ENCODE assay signal across 9 mouse cellular contexts in the genomic region with DNA sequence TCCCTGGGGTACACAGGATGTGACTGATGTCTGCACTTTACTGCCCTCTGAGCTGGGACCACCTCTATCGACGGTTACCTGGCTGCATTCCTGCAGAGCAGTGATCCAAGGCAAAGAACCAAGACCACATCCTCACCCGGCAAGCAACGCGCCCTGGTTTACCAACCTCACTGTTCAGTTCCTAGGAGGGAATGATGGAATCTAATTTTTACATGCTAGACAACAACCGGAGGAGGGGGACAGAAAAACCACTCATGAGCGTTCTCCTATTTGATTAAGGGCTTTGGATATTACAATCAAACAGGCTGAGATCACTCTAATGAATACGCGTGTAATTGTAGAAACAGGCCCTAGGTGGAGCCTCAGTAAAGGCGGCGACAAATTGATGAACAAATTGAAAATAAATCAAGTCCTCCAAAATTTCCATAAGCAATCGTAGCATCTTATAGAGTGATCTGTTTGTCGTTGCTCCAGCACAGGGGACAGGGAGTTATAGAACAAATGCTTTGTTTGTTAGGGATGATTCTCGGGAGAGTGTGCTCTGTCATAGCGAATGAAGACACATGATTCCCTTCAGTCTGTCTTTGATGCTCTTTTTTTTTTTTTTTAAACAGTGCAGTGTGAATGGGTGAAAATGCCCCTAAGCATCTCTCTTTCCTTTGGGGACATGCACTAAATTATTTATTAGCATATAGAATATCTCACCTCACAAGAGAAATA. TPM values are rescaled to one million over a fixed set of nuclear protein-coding genes. Genes with fewer than 3 reads are reported as not detected.
DNase-seq lines count a peak whose midpoint lies in the region; ATAC-seq lines count a peak whose summit lies in the region.
"Had no signal": no experiment of that assay in that cellular context is flagged by ENCODE, and none has a peak within 500 bp of the region (broad histone marks: within the 10 kb centered on the region; RNA-seq: fewer than 3 reads in every experiment).

No protein-coding gene starts in this region.

- no peak for DNase-seq in lung, postnatal 14 days
- DNase-seq in cerebellum, adult 18-20 months: peak; percentile 50 to 53
- peak; percentile 10 to 26 for DNase-seq in layer of hippocampus, postnatal 36 days
- DNase-seq in right cerebral cortex, postnatal 14 days: peak; percentile 6
- no peak for DNase-seq in spleen, postnatal 36 days (ENCODE audit: low spot score in 2 of 2)
- DNase-seq in ovary, postnatal 10 days (ENCODE audit: low spot score): no peak

- H3K9ac ChIP-seq in lung, embryonic 15.5 days: no peak overlapping the region
- no peak overlapping the region for H3K9ac ChIP-seq in hindbrain, embryonic 12.5 days
- H3K9ac ChIP-seq: heart, embryonic 15.5 days had no signal

- no peaks in the 10 kb centered on the region for H3K36me3 ChIP-seq in lung, embryonic 15.5 days
- H3K36me3 ChIP-seq in hindbrain, embryonic 12.5 days: no peaks in the 10 kb centered on the region
- H3K36me3 ChIP-seq: heart, embryonic 15.5 days had no signal

- no peak overlapping the region for H3K4me3 ChIP-seq in lung, embryonic 15.5 days
- H3K4me3 ChIP-seq in hindbrain, embryonic 12.5 days: no peak overlapping the region
- H3K4me3 ChIP-seq: heart, embryonic 15.5 days had no signal

- no peaks in the 10 kb centered on the region for H3K27me3 ChIP-seq in lung, embryonic 15.5 days
- H3K27me3 ChIP-seq in hindbrain, embryonic 12.5 days: no peaks in the 10 kb centered on the region
- H3K27me3 ChIP-seq: heart, embryonic 15.5 days had no signal

- no peak for ATAC-seq in lung, embryonic 15.5 days (ENCODE audit: borderline replicate concordance, extremely low read depth, low FRiP score, low TSS enrichment)
- ATAC-seq in hindbrain, embryonic 12.5 days (ENCODE audit: low FRiP score): peak; percentile 61

- H3K4me1 ChIP-seq in lung, embryonic 15.5 days: peaks cover 5% of the 10 kb centered on the region; the same call in 1 of the 2 replicates
- H3K4me1 ChIP-seq in hindbrain, embryonic 12.5 days: no peaks in the 10 kb centered on the region
- H3K4me1 ChIP-seq: heart, embryonic 15.5 days had no signal

- H3K27ac ChIP-seq in lung, embryonic 15.5 days: no peak overlapping the region
- no peak overlapping the region for H3K27ac ChIP-seq in hindbrain, embryonic 12.5 days
- H3K27ac ChIP-seq: heart, embryonic 15.5 days had no signal

- peak overlapping the region; percentile 16; the same call in 1 of the 2 replicates for H3K4me2 ChIP-seq in lung, embryonic 15.5 days
- no peak overlapping the region for H3K4me2 ChIP-seq in hindbrain, embryonic 12.5 days (replicated peaks)
- H3K4me2 ChIP-seq: heart, embryonic 15.5 days had no signal

- 32% methylated on average over 15 of the region's 15 CpGs for WGBS in lung, embryonic 15.5 days
- WGBS in hindbrain, embryonic 12.5 days: 54% methylated on average over 15 of the region's 15 CpGs

- H3K9me3 ChIP-seq in lung, embryonic 15.5 days: no peaks in the 10 kb centered on the region
- no peaks in the 10 kb centered on the region for H3K9me3 ChIP-seq in hindbrain, embryonic 12.5 days (replicated peaks)
- H3K9me3 ChIP-seq: heart, embryonic 15.5 days had no signal

RNA-seq across cellular contexts. Expression of gene Lca5, which starts 47.7 kb away (rescaled TPM):
- 14.5 and 18.4 TPM in 2 replicates for polyA plus RNA-seq in lung, embryonic 15.5 days (2015; fragmentation: Nextera tagmentation; extraction: Ambion mirVana)
- 23.7 and 24.7 TPM in 2 replicates for polyA plus RNA-seq in hindbrain, embryonic 12.5 days (2016; fragmentation: Nextera tagmentation; extraction: Ambion mirVana)
- total RNA-seq in layer of hippocampus, postnatal 36 days (2021): 10 to 100 TPM; 13.4 to 16.1 TPM

RNA-seq across cellular contexts. Expression of gene Sh3bgrl2, which starts 59.5 kb away (rescaled TPM):
- polyA plus RNA-seq in lung, embryonic 15.5 days (2015; fragmentation: Nextera tagmentation; extraction: Ambion mirVana): 41.3 and 47.2 TPM in 2 replicates
- 8.0 and 8.1 TPM in 2 replicates for polyA plus RNA-seq in hindbrain, embryonic 12.5 days (2016; fragmentation: Nextera tagmentation; extraction: Ambion mirVana)
- total RNA-seq in layer of hippocampus, postnatal 36 days (2021): 10 to 100 TPM; 26.8 to 28.1 TPM

Comparison
In these comparisons a context has a peak if more than half of its experiments do, and no peak if none do; other contexts are left out.
1. DNase-seq: peak in cerebellum, adult 18-20 months (2 of 2), layer of hippocampus, postnatal 36 days (2 of 2) and right cerebral cortex, postnatal 14 days (single experiment); none in lung, postnatal 14 days (single experiment), spleen, postnatal 36 days (0 of 2) and ovary, postnatal 10 days (single experiment).